Mouse (Mus musculus) G1E (cell line): ENCODE data around the gene Keap1. TPM values are rescaled to one million over a fixed set of nuclear protein-coding genes. Genes with fewer than 3 reads are reported as not detected.
A peak's percentile ranks its signal among the peaks of the same experiment; 100 is the strongest.

Source experiments
- ATAC-seq: 2 replicates; pipeline ENCODE4 v1.8.0; 2016; ENCODE audit warnings: mild to moderate bottlenecking; ENCODE audit not compliant: insufficient number of reproducible peaks, poor library complexity, low FRiP score, severe bottlenecking; ENCODE audit errors: extremely low read depth
- DNase-seq: peaks from one replicate; pipeline ENCODE4 v3.0.0; 2012; ENCODE audit warnings: low spot score
- H3K27me3 ChIP-seq: 2 replicates; pipeline ENCODE4 v1.6.1; 2012; ENCODE audit warnings: mild to moderate bottlenecking, low read length, inconsistent platforms; ENCODE audit not compliant: insufficient read depth
- H3K36me3 ChIP-seq: replicated peaks from 2 replicates; pipeline ENCODE3; 2012; ENCODE audit warnings: mild to moderate bottlenecking, inconsistent platforms
- H3K4me1 ChIP-seq: 2 replicates; pipeline ENCODE4 v1.6.1; 2012; ENCODE audit warnings: low read depth, low read length, inconsistent platforms, mixed read lengths; ENCODE audit not compliant: insufficient read depth
- H3K4me3 ChIP-seq: 2 replicates; pipeline ENCODE4 v1.5.1; 2012; ENCODE audit warnings: low read depth, mild to moderate bottlenecking, inconsistent platforms, low read length, moderate library complexity, mixed read lengths
- H3K9me3 ChIP-seq: replicated peaks from 2 replicates; pipeline ENCODE4 v1.6.1; 2012; ENCODE audit warnings: inconsistent platforms
- CTCF ChIP-seq: IDR thresholded peaks from 2 replicates; pipeline ENCODE4 v1.5.1; 2012; ENCODE audit warnings: low read depth, low read length, inconsistent platforms, mixed read lengths
- GATA1 ChIP-seq: IDR thresholded peaks from 2 replicates; pipeline ENCODE4 v1.6.1; 2012; ENCODE audit warnings: borderline replicate concordance, low read length, inconsistent platforms, mixed read lengths
- GATA2 ChIP-seq: IDR thresholded peaks from 2 replicates; pipeline ENCODE4 v1.6.1; 2012; ENCODE audit warnings: low read depth, low read length, inconsistent platforms, borderline replicate concordance
- POLR2AphosphoS5 ChIP-seq: IDR thresholded peaks from 2 replicates; pipeline ENCODE4 v1.6.1; 2012; ENCODE audit warnings: low read depth, low read length, inconsistent platforms; ENCODE audit not compliant: insufficient replicate concordance
- TAL1 ChIP-seq: conservative IDR thresholded peaks from 2 replicates; pipeline ENCODE4 v1.6.1; 2012; ENCODE audit warnings: low read depth, low read length, inconsistent platforms, mixed read lengths
- polyA plus RNA-seq: library from polyadenylated mRNA; stranded (reverse); fragments of >175 nt; gene quantifications from 2 replicates; pipeline ENCODE4 v1.2.3, GENCODE M21; 2012
- total RNA-seq, 2 experiments: library from RNA; stranded (forward) in 1 of 2; stranded (reverse) in 1 of 2; fragments of 200-1000 nt in 1 of 2; fragments of >200 nt in 1 of 2; fragmentation: Nextera tagmentation in 1 of 2; gene quantifications; 2 replicates each; pipeline ENCODE4 v1.2.3; 2014 to 2017

The Keap1 gene
- total and polyA plus RNA-seq, 3 experiments, result 21.3 to 73.3 (median 46.4) TPM

- ATAC-seq (no peak), DNase-seq (no peak)
- no peaks in the 10 kb centered on the region for H3K9me3 ChIP-seq
- H3K36me3 ChIP-seq, result no peaks in the 10 kb centered on the region
- peaks cover 28% of the 10 kb centered on the region for H3K4me1 ChIP-seq
- TF ChIP-seq TAL1 (no peak), POLR2AphosphoS5 (no peak), CTCF (no peak), GATA2 (no peak), GATA1 (no peak)
- no peak overlapping the region for H3K4me3 ChIP-seq
- peaks cover 73% of the 10 kb centered on the region for H3K27me3 ChIP-seq
These were observed 12.1 kb upstream of the Keap1 start for GRCm38 (mm10) chr9:21251116-21251735.

- no peaks in the 10 kb centered on the region for H3K36me3 ChIP-seq
- H3K9me3 ChIP-seq, result no peaks in the 10 kb centered on the region
- no peak overlapping the region for H3K4me3 ChIP-seq
- TF ChIP-seq GATA2 (no peak), POLR2AphosphoS5 (no peak), TAL1 (no peak), GATA1 (no peak), CTCF (no peak)
- ATAC-seq (no peak), DNase-seq (no peak)
- H3K4me1 ChIP-seq, result peaks cover 29% of the 10 kb centered on the region
- H3K27me3 ChIP-seq, result peaks cover 72% of the 10 kb centered on the region
These were observed 11.3 kb upstream of the Keap1 start for GRCm38 (mm10) chr9:21250509-21250908.

- Histone ChIP-seq H3K9me3 (peaks cover under 1% of the 10 kb centered on the region), H3K27me3 (peaks cover 77% of the 10 kb centered on the region), H3K4me3 (no peak overlapping the region), H3K4me1 (peaks cover 28% of the 10 kb centered on the region), H3K36me3 (no peaks in the 10 kb centered on the region)
- DNase-seq (no peak), ATAC-seq (no peak)
- TF ChIP-seq GATA2 (no peak), GATA1 (no peak), POLR2AphosphoS5 (no peak), TAL1 (no peak), CTCF (no peak)
These were observed 10.7 kb upstream of the Keap1 start for GRCm38 (mm10) chr9:21249629-21250508.

GRCm38 (mm10) chr9:21248326-21248725 is 9.2 kb upstream of the Keap1 start, which contains the start of gene S1pr5:
S1pr5 (minus strand) TSS chr9:21248443.
- peaks cover 79% of the 10 kb centered on the region for H3K27me3 ChIP-seq
- peaks cover 33% of the 10 kb centered on the region for H3K4me1 ChIP-seq
- DNase-seq (no peak), ATAC-seq (no peak)
- H3K36me3 ChIP-seq, result no peaks in the 10 kb centered on the region
- TF ChIP-seq GATA2 (no peak), CTCF (no peak), TAL1 (no peak), GATA1 (no peak), POLR2AphosphoS5 (no peak)
- peaks cover 13% of the 10 kb centered on the region for H3K9me3 ChIP-seq
- no peak within 1 kb of the TSS for H3K4me3 ChIP-seq

- Histone ChIP-seq H3K27me3 (peaks cover 59% of the 10 kb centered on the region), H3K4me3 (no peak overlapping the region; the same call in 1 of the 2 replicates), H3K4me1 (peaks cover 34% of the 10 kb centered on the region), H3K9me3 (peaks cover 13% of the 10 kb centered on the region), H3K36me3 (peaks cover 7% of the 10 kb centered on the region)
- ATAC-seq (no peak), DNase-seq (no peak)
- TF ChIP-seq GATA2, result no peak
- no peak for TF ChIP-seq TAL1
- no peak for TF ChIP-seq CTCF
- no peak for TF ChIP-seq POLR2AphosphoS5
- no peak for TF ChIP-seq GATA1
These were observed 7.2 kb upstream of the Keap1 start for GRCm38 (mm10) chr9:21246342-21246741.

GRCm38 (mm10) chr9:21245113-21245487 is 5.9 kb upstream of the Keap1 start:
- DNase-seq (no peak), ATAC-seq (no peak)
- Histone ChIP-seq H3K4me1 (peaks cover 35% of the 10 kb centered on the region), H3K36me3 (peaks cover 12% of the 10 kb centered on the region), H3K9me3 (peaks cover 13% of the 10 kb centered on the region), H3K4me3 (peak overlapping the region; percentile 1; the same call in 1 of the 2 replicates), H3K27me3 (peaks cover 47% of the 10 kb centered on the region)
- TF ChIP-seq GATA2 (no peak), TAL1 (no peak), GATA1 (no peak), CTCF (no peak), POLR2AphosphoS5 (no peak)
